Mouse (Mus musculus) stomach, embryonic 16.5 days (tissue): ENCODE measurements around the gene Il3. TPM values are rescaled to one million over a fixed set of nuclear protein-coding genes. Genes with fewer than 3 reads are reported as not detected.
"Not testable (repeated sequence)": the region's sequence is repeated elsewhere in the genome, so short reads cannot be mapped to it uniquely, and the experiment has no call there.

ENCODE experiments used
- ATAC-seq: fragments of 200-750 bp; cut with Nextera tagmentation; 2 replicates; pipeline ENCODE4 v1.8.0; 2017; ENCODE audit warnings: moderate number of reproducible peaks, moderate TSS enrichment; ENCODE audit not compliant: insufficient read depth, low FRiP score
- H3K27ac ChIP-seq: fragments of 300-500 bp; sonication (generic); 2 replicates; pipeline ENCODE4 v1.5.1; 2014; ENCODE audit warnings: low read length
- H3K27me3 ChIP-seq: fragments of 300-500 bp; sonication (generic); 2 replicates; pipeline ENCODE4 v1.6.1; 2014; ENCODE audit warnings: low read length, control low read depth, mixed read lengths; ENCODE audit not compliant: control insufficient read depth, insufficient read depth
- H3K36me3 ChIP-seq: fragments of 300-500 bp; sonication (generic); 2 replicates; pipeline ENCODE4 v1.6.1; 2014; ENCODE audit warnings: low read length; ENCODE audit not compliant: control insufficient read depth, insufficient read depth
- H3K4me1 ChIP-seq: fragments of 300-500 bp; sonication (generic); 2 replicates; pipeline ENCODE4 v1.6.1; 2014; ENCODE audit warnings: low read length, control low read depth, mixed read lengths; ENCODE audit not compliant: control insufficient read depth, insufficient read depth
- H3K4me2 ChIP-seq: fragments of 300-500 bp; sonication (generic); 2 replicates; pipeline ENCODE4 v1.6.1; 2014; ENCODE audit warnings: low read depth, low read length, mixed read lengths
- H3K4me3 ChIP-seq: fragments of 300-500 bp; sonication (generic); replicated peaks from 2 replicates; pipeline ENCODE4 v1.5.1; 2014; ENCODE audit warnings: mild to moderate bottlenecking, low read length
- H3K9ac ChIP-seq: fragments of 300-500 bp; sonication (generic); 2 replicates; pipeline ENCODE4 v1.6.1; 2014; ENCODE audit warnings: low read length
- H3K9me3 ChIP-seq: fragments of 300-500 bp; sonication (generic); replicated peaks from 2 replicates; pipeline ENCODE4 v1.6.1; 2016; ENCODE audit warnings: low read length, control low read depth; ENCODE audit not compliant: control insufficient read depth
- WGBS: fragments of 180-500 bp; shearing (Covaris S2); extraction: QIAGEN DNeasy Blood & Tissue Kit; methylation state at CpG from one replicate; pipeline ENCODE4 v1.1.7; 2014; 5-methylcytosine and 5-hydroxymethylcytosine counted together
- polyA plus RNA-seq: library from polyadenylated mRNA; unstranded; fragments of >200 nt; fragmentation: Nextera tagmentation; extraction: Ambion mirVana; gene quantifications from 2 replicates; pipeline ENCODE4 v1.2.1, GENCODE M21; 2015

Il3 gene
- polyA plus RNA-seq, 1 experiment from 2014 or later: not detected

GRCm38 (mm10) chr11:54304471-54304873, 37.4 kb upstream of the Il3 start:
- H3K27ac ChIP-seq: no peak overlapping the region
- peaks cover 5% of the 10 kb centered on the region for H3K27me3 ChIP-seq
- H3K4me2 ChIP-seq: peak overlapping the region; percentile 90
- H3K4me3 ChIP-seq: peak overlapping the region; percentile 56
- peak overlapping the region; percentile 63 for H3K9ac ChIP-seq
- 11% methylated on average over 7 of the region's 7 CpGs for WGBS
- peaks cover 5% of the 10 kb centered on the region; the same call in 1 of the 2 replicates for H3K4me1 ChIP-seq
- H3K36me3 ChIP-seq: no peaks in the 10 kb centered on the region
- no peaks in the 10 kb centered on the region for H3K9me3 ChIP-seq
- no peak for ATAC-seq

GRCm38 (mm10) chr11:54303728-54304470, 36.8 kb upstream of the Il3 start, which contains the start of gene Acsl6:
Gene Acsl6 (plus strand): TSS chr11:54303798.
- Histone ChIP-seq H3K4me3 (peak within 1 kb of the TSS; percentile 56), H3K4me1 (peaks cover 5% of the 10 kb centered on the region; the same call in 1 of the 2 replicates), H3K9ac (peak within 1 kb of the TSS; percentile 63), H3K27me3 (peaks cover 5% of the 10 kb centered on the region), H3K27ac (no peak within 1 kb of the TSS), H3K4me2 (peak within 1 kb of the TSS; percentile 90), H3K36me3 (no peaks in the 10 kb centered on the region), H3K9me3 (no peaks in the 10 kb centered on the region)
- 1% methylated on average over 55 of the region's 59 CpGs for WGBS
- ATAC-seq: peak; percentile 73; the same call in 1 of the 2 replicates

DNA sequence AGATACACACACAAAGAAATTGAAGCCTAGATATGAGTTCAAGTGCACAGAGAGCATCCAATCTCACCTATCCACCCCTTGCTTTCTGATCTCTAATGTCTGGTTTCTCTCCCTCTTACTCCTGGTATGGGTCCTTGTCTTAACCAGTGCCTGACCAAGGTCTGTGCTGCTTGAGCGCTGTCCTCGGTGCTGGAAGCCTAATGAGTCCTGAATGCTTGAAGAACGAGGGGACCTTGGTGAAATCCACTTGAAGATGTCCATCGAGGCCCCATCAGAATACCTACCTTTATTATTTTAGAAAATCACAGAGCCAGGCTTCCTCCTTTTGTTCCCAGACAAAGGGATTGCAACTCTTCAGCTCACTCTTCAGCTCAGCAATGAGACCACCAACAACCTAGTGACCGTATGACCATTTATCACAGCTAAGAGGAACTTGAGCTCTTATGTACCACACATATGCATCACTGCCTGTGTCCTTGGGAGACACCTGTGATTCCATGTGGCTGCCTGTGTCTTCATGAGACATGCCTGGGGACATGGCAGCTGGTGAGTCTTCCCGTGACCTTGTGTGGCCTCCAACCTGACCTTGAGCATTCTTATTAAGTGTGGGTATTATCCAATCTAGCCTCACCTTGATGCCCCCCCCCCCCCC, 36.1 kb upstream of the Il3 start:
- H3K4me1 ChIP-seq: peaks cover 5% of the 10 kb centered on the region; the same call in 1 of the 2 replicates
- H3K27ac ChIP-seq: no peak overlapping the region
- ATAC-seq: no peak
- no peaks in the 10 kb centered on the region for H3K36me3 ChIP-seq
- H3K9me3 ChIP-seq: no peaks in the 10 kb centered on the region
- H3K4me2 ChIP-seq: peak overlapping the region; percentile 90; the same call in 1 of the 2 replicates
- H3K27me3 ChIP-seq: peaks cover 5% of the 10 kb centered on the region
- WGBS: 17% methylated on average over 6 of the region's 6 CpGs
- no peak overlapping the region for H3K4me3 ChIP-seq
- no peak overlapping the region for H3K9ac ChIP-seq

DNA sequence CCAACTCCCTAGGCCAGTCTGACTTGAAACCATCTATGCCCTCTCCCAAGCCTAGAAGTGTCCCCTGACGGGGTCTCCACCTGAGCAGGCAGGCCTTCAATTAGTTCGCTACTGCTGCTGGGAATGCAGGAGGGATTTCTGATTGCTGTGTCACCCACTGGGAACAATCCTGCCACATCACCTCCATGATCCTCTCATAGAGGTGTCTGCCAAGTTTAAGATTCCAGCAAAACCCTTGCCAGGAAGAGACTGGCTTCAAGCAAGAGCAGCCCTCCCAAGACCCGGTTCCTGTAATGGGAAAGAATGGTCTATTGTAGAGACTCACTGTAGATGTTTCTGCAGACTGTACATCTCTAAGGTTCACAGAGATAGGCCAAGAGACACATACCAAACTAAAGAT, 35.5 kb upstream of the Il3 start:
- Histone ChIP-seq H3K9ac (no peak overlapping the region), H3K4me1 (peaks cover 5% of the 10 kb centered on the region; the same call in 1 of the 2 replicates), H3K4me3 (no peak overlapping the region), H3K27ac (no peak overlapping the region), H3K4me2 (no peak overlapping the region), H3K36me3 (no peaks in the 10 kb centered on the region), H3K27me3 (peaks cover 5% of the 10 kb centered on the region), H3K9me3 (no peaks in the 10 kb centered on the region)
- WGBS: 84% methylated on average over 3 of the region's 3 CpGs
- no peak for ATAC-seq

DNA sequence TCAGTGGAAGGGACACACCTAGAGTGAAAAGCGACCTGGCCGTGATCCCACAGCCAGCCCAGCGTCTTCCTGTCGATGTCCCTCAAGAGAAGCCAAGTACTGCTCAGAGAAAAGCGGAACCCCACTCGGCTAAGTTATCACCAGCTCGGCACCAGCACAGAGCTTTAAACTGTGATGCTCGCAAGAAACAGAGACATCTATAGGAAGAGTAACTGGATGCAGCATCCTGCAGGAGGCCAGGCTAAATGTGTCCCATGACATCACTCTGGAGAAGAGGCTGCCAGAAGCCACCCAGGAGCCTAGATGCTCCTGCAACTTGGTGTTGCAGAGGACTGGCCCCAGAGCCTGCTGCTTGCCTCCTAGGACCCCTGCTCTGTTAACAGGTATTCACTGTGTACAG, 34.9 kb upstream of the Il3 start:
- WGBS: 85% methylated on average over 8 of the region's 8 CpGs
- H3K9ac ChIP-seq: no peak overlapping the region
- H3K4me1 ChIP-seq: peaks cover 5% of the 10 kb centered on the region; the same call in 1 of the 2 replicates
- H3K36me3 ChIP-seq: no peaks in the 10 kb centered on the region
- no peak for ATAC-seq
- H3K27ac ChIP-seq: no peak overlapping the region
- H3K4me3 ChIP-seq: no peak overlapping the region
- H3K9me3 ChIP-seq: no peaks in the 10 kb centered on the region
- H3K27me3 ChIP-seq: peaks cover 5% of the 10 kb centered on the region
- no peak overlapping the region for H3K4me2 ChIP-seq

GRCm38 (mm10) chr11:54298777-54299176, 31.7 kb upstream of the Il3 start:
- Histone ChIP-seq H3K4me2 (no peak overlapping the region), H3K27me3 (no peaks in the 10 kb centered on the region), H3K9me3 (no peaks in the 10 kb centered on the region), H3K36me3 (no peaks in the 10 kb centered on the region), H3K27ac (no peak overlapping the region), H3K4me3 (no peak overlapping the region), H3K4me1 (no peaks in the 10 kb centered on the region), H3K9ac (no peak overlapping the region)
- ATAC-seq: no peak

DNA sequence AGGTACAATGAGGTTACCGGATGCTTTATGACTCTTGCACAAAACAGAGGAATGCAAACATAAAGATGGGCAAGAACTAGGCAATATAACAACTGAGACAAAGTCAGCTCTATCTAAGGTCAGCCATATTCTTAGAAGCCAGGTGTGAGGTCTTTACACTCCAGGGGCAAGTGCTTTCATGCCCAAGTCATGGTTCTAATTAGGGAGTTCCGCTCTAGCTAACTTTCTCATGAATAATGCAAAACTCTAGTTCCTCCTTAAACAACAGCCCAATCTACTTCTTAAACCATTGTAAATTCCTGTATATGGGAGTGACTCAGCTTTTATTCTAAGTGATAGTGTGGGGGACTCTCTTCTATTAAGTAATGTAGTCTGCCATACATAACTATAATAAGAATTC, 30.4 kb upstream of the Il3 start:
- not testable (repeated sequence) for ATAC-seq, H3K4me2 ChIP-seq
- 91% methylated on average over 2 of the region's 2 CpGs for WGBS

DNA sequence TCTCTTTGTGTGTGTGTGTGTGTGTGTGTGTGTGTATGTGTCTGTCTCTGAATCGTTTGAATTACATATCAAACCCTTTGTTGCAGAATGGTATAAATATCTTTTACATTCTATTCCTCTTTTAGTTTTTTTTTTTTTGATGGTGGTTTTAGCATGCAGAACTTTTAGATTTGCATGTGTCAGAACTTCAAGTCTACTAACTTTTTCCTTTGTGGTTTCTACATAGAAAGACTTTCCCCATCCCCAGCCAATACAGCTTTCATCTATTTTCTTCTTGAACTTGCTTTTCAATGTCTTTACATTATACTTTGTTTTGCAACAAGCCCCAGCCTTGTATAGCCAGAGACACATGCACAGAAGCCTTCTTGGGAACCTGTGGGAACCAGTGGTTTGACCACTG, 29.7 kb upstream of the Il3 start:
- no peaks in the 10 kb centered on the region for H3K27me3 ChIP-seq
- H3K27ac ChIP-seq: no peak overlapping the region
- H3K36me3 ChIP-seq: no peaks in the 10 kb centered on the region
- no peak overlapping the region for H3K4me2 ChIP-seq
- H3K4me1 ChIP-seq: no peaks in the 10 kb centered on the region
- no peak overlapping the region for H3K9ac ChIP-seq
- 86% methylated on average over 1 of the region's 1 CpGs for WGBS
- H3K9me3 ChIP-seq: no peaks in the 10 kb centered on the region
- no peak overlapping the region for H3K4me3 ChIP-seq
- no peak for ATAC-seq

More for the DNA sequence above, 30.4 kb upstream of the Il3 start:
- not testable (repeated sequence) for H3K36me3 ChIP-seq, H3K4me3 ChIP-seq, H3K27me3 ChIP-seq, H3K27ac ChIP-seq, H3K4me1 ChIP-seq, H3K9ac ChIP-seq, H3K9me3 ChIP-seq

GRCm38 (mm10) chr11:54295971-54296370, 28.9 kb upstream of the Il3 start:
- 77% methylated on average over 4 of the region's 4 CpGs for WGBS
- H3K4me2 ChIP-seq: no peak overlapping the region
- H3K27me3 ChIP-seq: no peaks in the 10 kb centered on the region
- ATAC-seq: no peak
- H3K9me3 ChIP-seq: no peaks in the 10 kb centered on the region
- H3K27ac ChIP-seq: no peak overlapping the region
- no peak overlapping the region for H3K4me3 ChIP-seq
- H3K4me1 ChIP-seq: no peaks in the 10 kb centered on the region
- no peaks in the 10 kb centered on the region for H3K36me3 ChIP-seq
- no peak overlapping the region for H3K9ac ChIP-seq
